Mouse (Mus musculus) lung, adult 2 months (tissue): ENCODE results near the gene Gdf2. TPM values are rescaled to one million over a fixed set of nuclear protein-coding genes. Genes with fewer than 3 reads are reported as not detected.

ENCODE experiments used
- DNase-seq: peaks from one replicate; pipeline ENCODE4 v3.0.0; 2022
- H3K4me1 ChIP-seq: fragments of 200-500 bp; 2 replicates; pipeline ENCODE4 v1.6.1; 2011; ENCODE audit warnings: low read length; ENCODE audit not compliant: control insufficient read depth, insufficient read depth
- H3K4me3 ChIP-seq: fragments of 200-500 bp; replicated peaks from 2 replicates; pipeline ENCODE3; 2011; ENCODE audit warnings: low read depth, mild to moderate bottlenecking, control low read depth, low read length; ENCODE audit errors: extremely low read depth
- CTCF ChIP-seq: fragments of 200-500 bp; IDR thresholded peaks from 2 replicates; pipeline ENCODE4 v1.5.1; 2011; ENCODE audit warnings: mild to moderate bottlenecking, low read length, control low read depth; ENCODE audit not compliant: insufficient read depth
- POLR2A ChIP-seq: fragments of 200-500 bp; IDR thresholded peaks from 2 replicates; pipeline ENCODE4 v1.6.1; 2011; ENCODE audit warnings: low read depth, mild to moderate bottlenecking, control low read depth, low read length, borderline replicate concordance; ENCODE audit errors: extremely low read depth
- WGBS: fragments of 180-500 bp; shearing (Covaris S2); methylation state at CpG from one replicate; pipeline ENCODE4 v1.1.7; 2018; 5-methylcytosine and 5-hydroxymethylcytosine counted together
- polyA plus RNA-seq: library from polyadenylated mRNA; depleted of rRNA; stranded (reverse); fragments of >200 nt; gene quantifications from 2 replicates; pipeline ENCODE4 v1.2.3, GENCODE M21; 2012

The Gdf2 gene
- polyA plus RNA-seq, 1 experiment, result 0.45 TPM

GRCm38 (mm10) chr14:33920727-33921559, 19.9 kb upstream of the Gdf2 start:
- no peak for TF ChIP-seq CTCF
- TF ChIP-seq POLR2A, result no peak
- Histone ChIP-seq H3K4me1 (no peaks in the 10 kb centered on the region), H3K4me3 (no peak overlapping the region)
- no peak for DNase-seq
- WGBS, result 61% methylated on average over 14 of the region's 14 CpGs

GRCm38 (mm10) chr14:33922771-33923167, 18.1 kb upstream of the Gdf2 start:
- Histone ChIP-seq H3K4me3 (no peak overlapping the region), H3K4me1 (no peaks in the 10 kb centered on the region)
- no peak for DNase-seq
- 19% methylated on average over 8 of the region's 8 CpGs for WGBS
- TF ChIP-seq CTCF (no peak), POLR2A (no peak)

- Histone ChIP-seq H3K4me1 (no peaks in the 10 kb centered on the region), H3K4me3 (no peak within 1 kb of the TSS)
- no peak for TF ChIP-seq POLR2A
- WGBS, result under 1% methylated on average over 85 of the region's 85 CpGs
- DNase-seq, result no peak
These were observed 17.4 kb upstream of the Gdf2 start, which contains the start of gene Gdf10 for GRCm38 (mm10) chr14:33923168-33924070. Gene Gdf10, plus strand, starts transcription at chr14:33923587.

- H3K4me3 ChIP-seq, result no peak overlapping the region
- WGBS, result 40% methylated on average over 17 of the region's 17 CpGs
- TF ChIP-seq POLR2A (no peak), CTCF (no peak)
- DNase-seq, result no peak
- H3K4me1 ChIP-seq, result no peaks in the 10 kb centered on the region
These were observed 9.0 kb upstream of the Gdf2 start for GRCm38 (mm10) chr14:33931853-33932252.

GRCm38 (mm10) chr14:33932935-33933703, 7.7 kb upstream of the Gdf2 start:
- TF ChIP-seq POLR2A (no peak), CTCF (peak; percentile 50)
- no peak overlapping the region for H3K4me3 ChIP-seq
- peak; percentile 49 for DNase-seq
- WGBS, result 49% methylated on average over 10 of the region's 10 CpGs
- H3K4me1 ChIP-seq, result no peaks in the 10 kb centered on the region

GRCm38 (mm10) chr14:33933778-33934317, 7.0 kb upstream of the Gdf2 start:
- TF ChIP-seq POLR2A (no peak), CTCF (peak; percentile 21; the same call in 1 of the 2 replicates)
- Histone ChIP-seq H3K4me3 (no peak overlapping the region), H3K4me1 (no peaks in the 10 kb centered on the region)
- DNase-seq, result peak; percentile 23
- 35% methylated on average over 5 of the region's 5 CpGs for WGBS

GRCm38 (mm10) chr14:33939117-33939516, 1.7 kb upstream of the Gdf2 start:
- DNase-seq, result peak; percentile 16
- Histone ChIP-seq H3K4me1 (no peaks in the 10 kb centered on the region), H3K4me3 (no peak overlapping the region)
- TF ChIP-seq POLR2A (no peak), CTCF (peak; percentile 72)
- 30% methylated on average over 9 of the region's 9 CpGs for WGBS

GRCm38 (mm10) chr14:33942222-33942621, 1.4 kb downstream of the Gdf2 start:
- 67% methylated on average over 5 of the region's 5 CpGs for WGBS

More at GRCm38 (mm10) chr14:33942222-33942621, 1.4 kb downstream of the Gdf2 start:
- Histone ChIP-seq H3K4me3 (no peak overlapping the region), H3K4me1 (no peaks in the 10 kb centered on the region)
- TF ChIP-seq CTCF (no peak), POLR2A (no peak)
- no peak for DNase-seq
